Mouse (Mus musculus) adrenal gland, adult 2 months (tissue): ENCODE measurements around the gene Oxct2a. TPM values are rescaled to one million over a fixed set of nuclear protein-coding genes. Genes with fewer than 3 reads are reported as not detected.
A peak's percentile ranks its signal among the peaks of the same experiment; 100 is the strongest.
"Not testable (repeated sequence)": the region's sequence is repeated elsewhere in the genome, so short reads cannot be mapped to it uniquely, and the experiment has no call there.

Experiments used
- DNase-seq: peaks from one replicate; pipeline ENCODE4 v3.0.0; 2021
- long read RNA-seq: library from polyadenylated mRNA; stranded (forward); transcript quantifications from one replicate; pipeline ENCODE4 v2.0.0, GENCODE M21; 2021
- polyA plus RNA-seq: library from polyadenylated mRNA; depleted of rRNA; stranded (reverse); fragments of >200 nt; gene quantifications from 2 replicates; pipeline ENCODE4 v1.2.3, GENCODE M21; 2012; rRNA removed
- total RNA-seq, 2 experiments: library from RNA; stranded (reverse); gene quantifications; 2 replicates each; pipeline ENCODE4 v1.2.3; 2021

Oxct2a gene
- total RNA-seq (not detected), polyA plus RNA-seq (not detected in 2 replicates)
- long read RNA-seq: 0 reads

DNA sequence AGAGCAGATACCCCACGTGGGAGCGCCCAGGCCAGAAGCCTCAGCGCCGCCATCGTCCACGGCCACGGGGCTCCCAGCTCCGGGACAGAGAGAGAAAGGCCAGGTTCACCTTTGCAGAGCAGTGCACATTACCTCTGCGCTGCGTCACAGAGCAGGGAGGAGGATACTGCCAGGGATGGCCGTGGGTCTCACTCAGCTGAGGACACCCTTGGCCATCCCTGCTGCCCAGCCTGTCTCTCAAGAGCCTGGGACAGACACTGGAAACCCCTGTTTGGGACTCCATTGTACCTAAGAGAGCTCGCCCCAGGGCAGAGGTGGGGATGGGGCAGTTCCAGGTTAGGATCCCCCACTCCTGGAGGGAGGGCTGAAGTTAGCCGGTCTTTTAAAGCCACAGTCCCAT lies at the start of gene Oxct2a:
TSS of gene Oxct2a (minus strand) at position 101 of the 400 bp plus-strand sequence.
- DNase-seq: no peak

DNA sequence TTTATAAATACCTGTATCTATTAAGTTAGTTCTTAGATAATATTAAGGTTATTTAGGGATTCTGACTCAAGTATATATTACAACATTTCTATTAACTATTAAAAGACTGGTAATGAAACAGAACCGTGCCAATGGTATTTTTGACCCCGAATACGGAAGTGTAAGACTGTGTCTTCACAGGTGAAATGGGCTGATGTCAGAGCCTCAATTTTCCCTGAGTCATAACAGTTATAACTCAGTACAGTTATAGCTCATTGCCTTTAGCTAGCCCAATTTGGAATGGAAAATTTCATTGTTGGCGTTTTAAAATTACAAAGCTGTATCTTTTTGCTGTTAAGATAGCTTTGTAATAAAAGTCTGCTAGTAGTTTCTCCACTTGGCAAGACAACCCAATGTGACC lies 40.1 kb upstream of the Oxct2a start:
- no peak for DNase-seq

GRCm38 (mm10) chr4:123360771-123361170 lies 37.3 kb upstream of the Oxct2a start:
- DNase-seq: no peak

DNA sequence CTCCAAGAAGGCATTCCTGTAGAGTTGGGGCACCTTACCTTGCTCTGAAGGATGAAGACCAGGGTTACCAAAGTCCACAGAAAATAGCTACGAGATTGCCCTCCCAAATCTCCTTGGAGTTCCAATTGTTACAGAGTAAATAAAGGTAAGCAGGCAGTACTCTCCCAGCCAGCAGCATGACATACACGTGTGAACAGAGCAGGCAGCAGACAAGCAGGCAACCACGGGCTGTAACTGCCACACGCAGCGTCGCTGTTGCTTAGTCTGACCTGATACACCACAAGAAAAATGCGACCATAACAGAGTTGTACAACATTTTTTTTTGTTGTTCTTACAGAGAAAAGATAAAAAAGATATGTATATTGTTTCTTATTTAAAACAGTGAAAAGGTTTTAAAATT lies 35.2 kb upstream of the Oxct2a start:
- no peak for DNase-seq

DNA sequence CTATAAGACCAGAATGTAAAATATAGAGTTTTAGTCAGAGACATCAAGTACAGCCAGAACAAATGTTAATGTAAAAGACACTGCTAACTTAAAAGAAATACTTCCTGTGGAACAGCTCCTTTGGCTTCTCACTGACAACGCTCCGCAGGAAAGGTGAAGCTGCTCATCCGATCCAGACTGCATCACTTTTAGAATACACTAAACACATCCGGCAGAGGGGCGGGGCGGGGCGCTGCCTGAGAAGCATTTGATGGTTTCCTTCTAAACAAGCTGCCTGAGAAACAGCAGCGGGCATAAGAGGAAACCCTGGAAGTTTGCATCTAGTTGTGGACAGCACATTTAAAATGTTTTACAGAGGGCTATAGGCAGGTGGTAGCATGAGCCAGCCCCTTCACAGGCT lies 32.5 kb upstream of the Oxct2a start:
- DNase-seq: no peak

- peak; percentile 79 for DNase-seq
Measured at GRCm38 (mm10) chr4:123353271-123353877, 29.9 kb upstream of the Oxct2a start.

GRCm38 (mm10) chr4:123343471-123343789 lies 20.0 kb upstream of the Oxct2a start:
- DNase-seq: no peak

- DNase-seq: peak; percentile 85
Measured at GRCm38 (mm10) chr4:123342642-123343470, 19.4 kb upstream of the Oxct2a start, which contains the start of gene Bmp8a. Gene Bmp8a (minus strand): TSS chr4:123343252.

DNA sequence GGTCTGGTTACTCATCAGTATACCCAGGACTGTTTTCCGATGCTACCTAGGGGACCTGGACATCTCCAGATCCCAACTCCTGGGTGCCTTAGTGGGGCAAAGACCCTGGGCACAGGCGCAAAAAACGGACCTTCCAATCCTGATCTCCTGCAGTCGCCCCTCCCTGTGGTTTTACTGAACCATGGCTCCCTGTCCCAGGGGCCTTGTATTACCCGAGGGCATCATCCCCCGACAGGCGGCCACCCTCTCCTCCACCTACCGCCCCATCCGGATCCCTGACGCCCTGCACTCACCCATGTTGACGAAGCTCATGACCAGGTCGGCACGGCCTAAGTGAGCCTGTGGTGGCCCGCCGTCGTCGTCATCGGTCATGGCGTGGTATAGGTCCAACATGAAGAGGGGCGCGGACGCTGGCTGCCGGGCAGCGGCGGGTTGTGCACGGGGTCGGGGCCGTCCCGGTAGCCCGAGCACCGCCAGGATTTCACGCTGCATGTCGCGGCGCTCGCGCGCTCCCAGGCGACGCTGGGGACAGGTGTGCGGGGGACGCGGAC lies 18.7 kb upstream of the Oxct2a start:
- DNase-seq: no peak

DNA sequence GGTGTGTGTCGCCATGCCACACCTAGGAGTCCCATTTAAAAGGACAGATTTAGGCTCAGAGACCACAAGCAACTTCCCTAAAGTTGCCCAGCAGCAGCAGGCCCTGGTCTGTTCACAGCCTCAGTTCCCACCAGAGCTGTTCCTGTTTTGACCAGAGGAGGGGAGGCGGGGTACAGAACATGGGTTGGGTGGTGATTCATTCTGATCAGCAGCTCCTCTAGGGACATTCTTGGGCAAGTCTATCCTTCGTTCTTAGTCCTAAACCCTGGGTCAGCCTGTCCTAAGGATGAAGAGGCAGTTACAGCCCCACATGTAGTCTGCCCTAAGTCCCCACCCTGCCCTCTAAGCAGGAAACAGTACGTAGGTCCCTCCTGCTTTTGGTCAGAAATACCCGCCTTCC lies 16.8 kb upstream of the Oxct2a start:
- no peak for DNase-seq

- no peak for DNase-seq
Measured at GRCm38 (mm10) chr4:123337693-123338092, 14.3 kb upstream of the Oxct2a start.

DNA sequence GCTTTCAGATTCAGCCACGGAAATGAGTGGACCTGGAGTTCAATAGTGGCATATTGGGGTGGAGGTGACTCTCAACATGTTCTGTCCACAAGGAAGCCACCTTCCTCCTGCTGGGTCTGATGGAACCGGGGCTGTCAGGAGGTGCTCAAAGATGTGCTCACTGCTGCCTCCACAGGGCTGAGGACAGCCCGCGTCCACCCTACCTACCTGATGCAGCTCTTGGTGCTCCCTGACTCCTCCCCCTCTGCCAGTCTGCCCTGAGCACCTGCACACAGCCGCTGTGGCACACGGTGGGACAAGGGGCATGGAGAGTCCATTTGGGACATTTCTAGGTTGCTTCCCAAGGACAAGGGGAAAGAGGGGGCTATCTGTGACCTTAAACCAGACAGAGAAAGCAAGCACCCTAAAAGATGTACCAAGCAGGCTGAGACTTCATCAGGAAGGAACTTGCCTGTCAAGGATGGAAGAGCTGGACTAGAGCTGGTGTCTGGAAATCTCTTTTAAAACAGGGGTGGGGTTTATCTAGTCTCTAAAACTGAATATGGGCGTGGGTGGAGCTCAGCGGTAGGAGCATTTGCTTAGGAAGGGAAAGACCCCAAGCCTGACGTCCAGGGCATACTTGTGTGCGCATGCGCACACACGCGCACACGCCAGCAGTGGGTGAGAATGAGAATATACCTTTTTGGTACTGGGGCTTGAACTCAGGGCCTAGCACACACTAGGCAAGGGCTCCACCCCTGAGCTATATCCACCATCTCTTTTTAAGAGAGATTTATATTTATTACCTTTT lies 12.6 kb upstream of the Oxct2a start:
- DNase-seq: no peak

DNA sequence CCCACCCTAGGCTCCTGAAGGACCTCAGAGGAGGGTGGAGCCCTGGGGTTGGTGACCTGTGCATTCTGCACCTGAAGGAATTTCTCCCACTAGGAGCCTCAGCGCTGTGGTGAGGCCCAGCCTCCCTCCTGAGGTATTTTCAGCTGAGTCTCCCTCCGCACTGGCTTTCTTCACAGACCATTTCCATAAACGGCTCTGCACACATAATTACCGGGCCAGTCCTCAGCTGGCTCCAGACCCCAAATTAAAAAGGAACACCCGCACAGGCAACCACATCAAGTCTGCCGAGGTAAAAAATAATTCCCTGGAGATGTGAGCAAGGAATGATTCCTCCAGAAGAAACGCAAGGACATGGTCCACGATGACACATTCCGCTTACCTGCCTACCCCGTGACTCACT lies 11.8 kb upstream of the Oxct2a start:
- DNase-seq: not testable (repeated sequence)

- DNase-seq: no peak
Measured at GRCm38 (mm10) chr4:123334177-123334576, 10.7 kb upstream of the Oxct2a start.

GRCm38 (mm10) chr4:123333151-123333550 lies 9.7 kb upstream of the Oxct2a start:
- no peak for DNase-seq

DNA sequence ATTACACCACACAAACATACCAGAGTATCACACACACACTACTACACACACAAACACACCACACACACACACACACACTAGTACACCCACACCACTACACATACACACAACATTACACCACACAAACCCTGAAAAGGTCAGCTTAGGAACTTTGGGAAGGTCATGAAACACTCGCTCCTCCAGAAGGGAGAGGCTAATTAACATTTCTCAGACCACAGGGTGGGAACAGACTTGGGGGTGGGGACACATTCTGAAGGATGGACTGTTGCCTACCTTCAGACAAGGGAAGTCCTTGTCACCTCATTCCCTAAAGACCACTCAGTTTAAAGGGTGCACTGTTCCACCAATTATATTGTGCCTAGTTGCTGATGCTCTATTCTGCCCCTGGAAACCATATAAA lies 8.5 kb upstream of the Oxct2a start:
- DNase-seq: not testable (repeated sequence)

DNA sequence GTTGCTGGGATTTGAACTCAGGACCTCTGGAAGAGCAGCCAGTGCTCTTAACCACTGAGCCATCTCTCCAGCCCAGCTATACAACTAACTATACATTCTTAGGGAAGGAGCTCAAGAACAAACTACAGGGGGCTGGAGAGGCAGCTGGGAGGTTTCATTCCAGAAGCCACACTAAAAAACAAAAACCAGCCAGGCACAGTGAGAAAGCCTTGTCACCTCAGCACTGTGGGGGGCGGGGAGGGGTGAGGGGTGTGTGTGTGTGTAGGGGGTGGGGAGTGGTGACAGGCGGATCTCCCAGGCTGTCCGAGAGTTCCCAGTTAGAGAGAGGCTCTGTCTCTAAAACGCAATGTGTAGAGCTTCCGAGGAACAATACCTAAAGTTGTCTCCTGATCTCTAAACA lies 7.9 kb upstream of the Oxct2a start:
- no peak for DNase-seq

GRCm38 (mm10) chr4:123328946-123329345 lies 5.5 kb upstream of the Oxct2a start:
- DNase-seq: no peak

GRCm38 (mm10) chr4:123327630-123328029 lies 4.2 kb upstream of the Oxct2a start:
- no peak for DNase-seq

DNA sequence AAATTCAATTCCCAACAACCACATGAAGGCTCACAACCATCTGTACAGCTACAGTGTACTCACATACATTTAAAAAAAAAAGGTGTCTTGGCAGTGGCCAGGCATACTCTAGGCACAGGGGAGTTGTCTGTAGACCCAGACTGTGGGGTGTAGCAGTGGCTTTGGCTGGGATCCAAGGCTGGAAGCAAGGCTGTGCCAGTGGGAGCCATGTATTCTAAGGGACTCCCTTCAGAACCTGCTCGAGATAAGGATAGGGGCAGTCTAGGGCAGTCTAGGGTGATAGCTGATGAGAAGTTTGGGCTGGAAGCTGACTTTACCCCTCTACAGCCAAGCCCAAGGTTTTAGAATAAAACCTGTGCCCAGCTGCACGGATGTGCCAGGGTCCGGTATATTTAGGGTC lies 2.7 kb upstream of the Oxct2a start:
- no peak for DNase-seq

- not testable (repeated sequence) for DNase-seq
Measured at GRCm38 (mm10) chr4:123322910-123323309, 524 bp downstream of the Oxct2a start.

- no peak for DNase-seq
Measured at GRCm38 (mm10) chr4:123314497-123314896, 8.9 kb downstream of the Oxct2a start.

GRCm38 (mm10) chr4:123313010-123313409 lies 10.4 kb downstream of the Oxct2a start:
- DNase-seq: no peak
